Mouse (Mus musculus): Measurements from ENCODE around the gene Pde4c. TPM values are rescaled to one million over a fixed set of nuclear protein-coding genes. Genes with fewer than 3 reads are reported as not detected.
A peak's percentile ranks its signal among the peaks of the same experiment; 100 is the strongest.

The Pde4c gene
- polyA plus RNA-seq (2015; fragmentation: Nextera tagmentation; extraction: Ambion mirVana) = 0.28 and 0.64 TPM in 2 replicates

- H3K9ac ChIP-seq (ENCODE audit: low read depth, low read length) = peak within 1 kb of the TSS; percentile 33
- H3K27ac ChIP-seq (ENCODE audit: low read length) = no peak within 1 kb of the TSS
- 0 out of 2 replicates have a peak, but pooled peaks cover 3% of the 10 kb centered on the region for H3K27me3 ChIP-seq (replicated peaks; ENCODE audit: control insufficient read depth, insufficient read depth, low read length)
- H3K36me3 ChIP-seq (ENCODE audit: control insufficient read depth, insufficient read depth, low read length) = no peaks in the 10 kb centered on the region
- H3K4me2 ChIP-seq (ENCODE audit: low read depth, low read length) = no peak within 1 kb of the TSS
- peak; percentile 71 for ATAC-seq
- H3K4me3 ChIP-seq (ENCODE audit: low read length) = no peak within 1 kb of the TSS
- no peaks in the 10 kb centered on the region for H3K9me3 ChIP-seq (ENCODE audit: control insufficient read depth, low read length)
- WGBS = 39% methylated on average over 7 of the region's 7 CpGs
- peaks cover 12% of the 10 kb centered on the region for H3K4me1 ChIP-seq (ENCODE audit: control insufficient read depth, insufficient read depth, low read length)
Observed at GRCm38 (mm10) chr8:70723486-70724210, at the start of gene Pde4c. TSS of gene Pde4c (plus strand) at chr8:70723720.

- ATAC-seq = 0 out of 2 replicates have a peak, but pooled peaks have one; percentile 6
- no peaks in the 10 kb centered on the region for H3K9me3 ChIP-seq (ENCODE audit: control insufficient read depth, low read length)
- peaks cover 6% of the 10 kb centered on the region; the same call in 1 of the 2 replicates for H3K36me3 ChIP-seq (ENCODE audit: control insufficient read depth, insufficient read depth, low read length)
- peak overlapping the region; percentile 84 for H3K9ac ChIP-seq (ENCODE audit: low read depth, low read length)
- peak overlapping the region; percentile 95 for H3K27ac ChIP-seq (ENCODE audit: low read length)
- peaks cover 23% of the 10 kb centered on the region for H3K4me1 ChIP-seq (ENCODE audit: control insufficient read depth, insufficient read depth, low read length)
- 62% methylated on average over 3 of the region's 3 CpGs for WGBS
- no peaks in the 10 kb centered on the region for H3K27me3 ChIP-seq (replicated peaks; ENCODE audit: control insufficient read depth, insufficient read depth, low read length)
- H3K4me3 ChIP-seq (ENCODE audit: low read length) = peak overlapping the region; percentile 72
- peak overlapping the region; percentile 87 for H3K4me2 ChIP-seq (ENCODE audit: low read depth, low read length)
Observed at GRCm38 (mm10) chr8:70674109-70674508, 49.4 kb upstream of the Pde4c start.

- Histone ChIP-seq H3K4me1 (ENCODE audit: control insufficient read depth, insufficient read depth, low read length) (peaks cover 27% of the 10 kb centered on the region), H3K9me3 (ENCODE audit: control insufficient read depth, low read length) (no peaks in the 10 kb centered on the region), H3K27ac (ENCODE audit: low read length) (peak overlapping the region; percentile 95), H3K36me3 (ENCODE audit: control insufficient read depth, insufficient read depth, low read length) (peaks cover 6% of the 10 kb centered on the region; the same call in 1 of the 2 replicates), H3K4me2 (ENCODE audit: low read depth, low read length) (peak overlapping the region; percentile 87), H3K4me3 (ENCODE audit: low read length) (no peak overlapping the region), H3K9ac (ENCODE audit: low read depth, low read length) (peak overlapping the region; percentile 84), H3K27me3 (replicated peaks; ENCODE audit: control insufficient read depth, insufficient read depth, low read length) (no peaks in the 10 kb centered on the region)
- WGBS = 65% methylated on average over 4 of the region's 4 CpGs
- 0 out of 2 replicates have a peak, but pooled peaks have one; percentile 5 for ATAC-seq
Observed at GRCm38 (mm10) chr8:70674716-70675115, 48.8 kb upstream of the Pde4c start.

- WGBS = 96% methylated on average over 1 of the region's 1 CpGs
- H3K36me3 ChIP-seq (ENCODE audit: control insufficient read depth, insufficient read depth, low read length) = peaks cover 6% of the 10 kb centered on the region; the same call in 1 of the 2 replicates
- peak overlapping the region; percentile 95 for H3K27ac ChIP-seq (ENCODE audit: low read length)
- H3K9ac ChIP-seq (ENCODE audit: low read depth, low read length) = no peak overlapping the region
- peak overlapping the region; percentile 20; the same call in 1 of the 2 replicates for H3K4me2 ChIP-seq (ENCODE audit: low read depth, low read length)
- no peak overlapping the region for H3K4me3 ChIP-seq (ENCODE audit: low read length)
- no peaks in the 10 kb centered on the region for H3K27me3 ChIP-seq (replicated peaks; ENCODE audit: control insufficient read depth, insufficient read depth, low read length)
- H3K4me1 ChIP-seq (ENCODE audit: control insufficient read depth, insufficient read depth, low read length) = peaks cover 34% of the 10 kb centered on the region
- ATAC-seq = no peak
- no peaks in the 10 kb centered on the region for H3K9me3 ChIP-seq (ENCODE audit: control insufficient read depth, low read length)
Observed at GRCm38 (mm10) chr8:70675336-70675735, 48.2 kb upstream of the Pde4c start.

- Histone ChIP-seq H3K4me2 (ENCODE audit: low read depth, low read length) (no peak overlapping the region), H3K4me1 (ENCODE audit: control insufficient read depth, insufficient read depth, low read length) (peaks cover 44% of the 10 kb centered on the region), H3K4me3 (ENCODE audit: low read length) (no peak overlapping the region), H3K9ac (ENCODE audit: low read depth, low read length) (no peak overlapping the region), H3K36me3 (ENCODE audit: control insufficient read depth, insufficient read depth, low read length) (peaks cover 6% of the 10 kb centered on the region; the same call in 1 of the 2 replicates), H3K9me3 (ENCODE audit: control insufficient read depth, low read length) (no peaks in the 10 kb centered on the region), H3K27ac (ENCODE audit: low read length) (no peak overlapping the region), H3K27me3 (replicated peaks; ENCODE audit: control insufficient read depth, insufficient read depth, low read length) (no peaks in the 10 kb centered on the region)
- WGBS = 90% methylated on average over 15 of the region's 15 CpGs
- no peak for ATAC-seq
Observed at GRCm38 (mm10) chr8:70677451-70678080, 46.0 kb upstream of the Pde4c start.

- Histone ChIP-seq H3K27me3 (replicated peaks; ENCODE audit: control insufficient read depth, insufficient read depth, low read length) (no peaks in the 10 kb centered on the region), H3K9ac (ENCODE audit: low read depth, low read length) (no peak overlapping the region), H3K9me3 (ENCODE audit: control insufficient read depth, low read length) (no peaks in the 10 kb centered on the region), H3K4me1 (ENCODE audit: control insufficient read depth, insufficient read depth, low read length) (peaks cover 46% of the 10 kb centered on the region), H3K27ac (ENCODE audit: low read length) (peak overlapping the region; percentile 82; the same call in 1 of the 2 replicates), H3K36me3 (ENCODE audit: control insufficient read depth, insufficient read depth, low read length) (peaks cover 6% of the 10 kb centered on the region; the same call in 1 of the 2 replicates), H3K4me2 (ENCODE audit: low read depth, low read length) (no peak overlapping the region), H3K4me3 (ENCODE audit: low read length) (no peak overlapping the region)
- ATAC-seq = no peak
Observed at GRCm38 (mm10) chr8:70678679-70679078, 44.8 kb upstream of the Pde4c start.

GRCm38 (mm10) chr8:70679404-70679803 lies 44.1 kb upstream of the Pde4c start:
- WGBS = 87% methylated on average over 4 of the region's 4 CpGs
- ATAC-seq = peak; percentile 66

GRCm38 (mm10) chr8:70680039-70680438 lies 43.5 kb upstream of the Pde4c start:
- H3K27me3 ChIP-seq (replicated peaks; ENCODE audit: control insufficient read depth, insufficient read depth, low read length) = no peaks in the 10 kb centered on the region
- peak overlapping the region; percentile 82 for H3K27ac ChIP-seq (ENCODE audit: low read length)
- 63% methylated on average over 3 of the region's 3 CpGs for WGBS
- no peak overlapping the region for H3K4me2 ChIP-seq (ENCODE audit: low read depth, low read length)
- H3K4me1 ChIP-seq (ENCODE audit: control insufficient read depth, insufficient read depth, low read length) = peaks cover 32% of the 10 kb centered on the region
- no peaks in the 10 kb centered on the region for H3K9me3 ChIP-seq (ENCODE audit: control insufficient read depth, low read length)
- peak; percentile 36 for ATAC-seq
- 0 out of 2 replicates have a peak overlapping the region, but pooled peaks have one; percentile 10 for H3K9ac ChIP-seq (ENCODE audit: low read depth, low read length)
- no peak overlapping the region for H3K4me3 ChIP-seq (ENCODE audit: low read length)
- peaks cover 6% of the 10 kb centered on the region; the same call in 1 of the 2 replicates for H3K36me3 ChIP-seq (ENCODE audit: control insufficient read depth, insufficient read depth, low read length)

More at GRCm38 (mm10) chr8:70679404-70679803, 44.1 kb upstream of the Pde4c start:
- no peak overlapping the region for H3K4me2 ChIP-seq (ENCODE audit: low read depth, low read length)
- peaks cover 39% of the 10 kb centered on the region for H3K4me1 ChIP-seq (ENCODE audit: control insufficient read depth, insufficient read depth, low read length)
- H3K9ac ChIP-seq (ENCODE audit: low read depth, low read length) = peak overlapping the region; percentile 25; the same call in 1 of the 2 replicates
- peaks cover 6% of the 10 kb centered on the region; the same call in 1 of the 2 replicates for H3K36me3 ChIP-seq (ENCODE audit: control insufficient read depth, insufficient read depth, low read length)
- no peak overlapping the region for H3K4me3 ChIP-seq (ENCODE audit: low read length)
- no peaks in the 10 kb centered on the region for H3K27me3 ChIP-seq (replicated peaks; ENCODE audit: control insufficient read depth, insufficient read depth, low read length)
- peak overlapping the region; percentile 82 for H3K27ac ChIP-seq (ENCODE audit: low read length)
- H3K9me3 ChIP-seq (ENCODE audit: control insufficient read depth, low read length) = no peaks in the 10 kb centered on the region

GRCm38 (mm10) chr8:70681410-70681809 lies 42.1 kb upstream of the Pde4c start:
- Histone ChIP-seq H3K4me1 (ENCODE audit: control insufficient read depth, insufficient read depth, low read length) (peaks cover 28% of the 10 kb centered on the region), H3K9me3 (ENCODE audit: control insufficient read depth, low read length) (no peaks in the 10 kb centered on the region), H3K36me3 (ENCODE audit: control insufficient read depth, insufficient read depth, low read length) (peaks cover 5% of the 10 kb centered on the region; the same call in 1 of the 2 replicates), H3K4me3 (ENCODE audit: low read length) (no peak overlapping the region), H3K27ac (ENCODE audit: low read length) (peak overlapping the region; percentile 52), H3K4me2 (ENCODE audit: low read depth, low read length) (no peak overlapping the region), H3K27me3 (replicated peaks; ENCODE audit: control insufficient read depth, insufficient read depth, low read length) (no peaks in the 10 kb centered on the region), H3K9ac (ENCODE audit: low read depth, low read length) (no peak overlapping the region)
- ATAC-seq = no peak
- 59% methylated on average over 3 of the region's 3 CpGs for WGBS

Data from intestine, embryonic 16.5 days (tissue).